Mouse (Mus musculus): ENCODE data around the gene Snx21. TPM values are rescaled to one million over a fixed set of nuclear protein-coding genes. Genes with fewer than 3 reads are reported as not detected.

Gene Snx21
- polyA plus RNA-seq, 1 experiment from 2014 or later, result 21.2 TPM

DNA sequence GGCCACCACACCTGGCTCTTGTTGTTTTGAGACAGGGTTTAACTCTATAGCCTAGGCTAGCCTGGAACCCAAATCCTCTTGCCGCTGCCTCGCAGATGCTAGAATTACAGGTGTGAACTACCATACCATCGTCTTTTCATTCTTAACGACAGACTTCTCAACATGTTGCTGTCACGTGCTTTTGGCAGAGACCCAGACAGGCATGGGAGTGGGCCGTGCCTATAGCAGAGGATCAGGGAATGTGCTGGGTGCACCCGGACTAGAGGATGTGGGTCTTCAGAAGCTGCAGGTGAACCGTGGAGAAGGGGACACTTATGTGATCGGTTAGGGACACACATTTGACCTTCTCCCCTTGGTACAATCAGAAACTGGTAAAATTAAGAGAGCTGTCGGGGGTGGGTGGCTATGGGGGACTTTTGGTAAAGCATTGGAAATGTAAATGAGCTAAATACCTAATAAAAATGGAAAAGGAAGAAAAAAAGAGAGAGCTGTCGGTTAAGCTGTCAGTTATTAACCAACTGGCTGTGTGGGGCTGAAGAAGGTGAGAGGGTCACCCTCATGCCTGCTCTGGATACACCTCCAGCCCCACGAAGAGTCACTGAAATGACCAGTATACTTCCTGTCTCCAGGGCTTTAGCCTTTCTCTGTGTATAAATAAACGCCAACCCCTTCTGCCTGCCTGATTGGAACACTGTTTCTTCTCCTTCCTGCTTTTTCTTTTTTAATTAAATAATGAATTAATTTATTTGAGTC, 14.8 kb downstream of the Snx21 start:
- no peak overlapping the region for H3K27ac ChIP-seq
- H3K36me3 ChIP-seq, result peaks cover 13% of the 10 kb centered on the region; the same call in 1 of the 2 replicates
- no peak overlapping the region for H3K9ac ChIP-seq
- H3K4me2 ChIP-seq (replicated peaks), result no peak overlapping the region
- H3K4me3 ChIP-seq (replicated peaks), result no peak overlapping the region
- WGBS, result 89% methylated on average over 13 of the region's 13 CpGs
- ATAC-seq, result no peak
- H3K27me3 ChIP-seq (replicated peaks), result no peaks in the 10 kb centered on the region
- peaks cover 12% of the 10 kb centered on the region for H3K4me1 ChIP-seq (replicated peaks)
- H3K9me3 ChIP-seq, result no peaks in the 10 kb centered on the region

DNA sequence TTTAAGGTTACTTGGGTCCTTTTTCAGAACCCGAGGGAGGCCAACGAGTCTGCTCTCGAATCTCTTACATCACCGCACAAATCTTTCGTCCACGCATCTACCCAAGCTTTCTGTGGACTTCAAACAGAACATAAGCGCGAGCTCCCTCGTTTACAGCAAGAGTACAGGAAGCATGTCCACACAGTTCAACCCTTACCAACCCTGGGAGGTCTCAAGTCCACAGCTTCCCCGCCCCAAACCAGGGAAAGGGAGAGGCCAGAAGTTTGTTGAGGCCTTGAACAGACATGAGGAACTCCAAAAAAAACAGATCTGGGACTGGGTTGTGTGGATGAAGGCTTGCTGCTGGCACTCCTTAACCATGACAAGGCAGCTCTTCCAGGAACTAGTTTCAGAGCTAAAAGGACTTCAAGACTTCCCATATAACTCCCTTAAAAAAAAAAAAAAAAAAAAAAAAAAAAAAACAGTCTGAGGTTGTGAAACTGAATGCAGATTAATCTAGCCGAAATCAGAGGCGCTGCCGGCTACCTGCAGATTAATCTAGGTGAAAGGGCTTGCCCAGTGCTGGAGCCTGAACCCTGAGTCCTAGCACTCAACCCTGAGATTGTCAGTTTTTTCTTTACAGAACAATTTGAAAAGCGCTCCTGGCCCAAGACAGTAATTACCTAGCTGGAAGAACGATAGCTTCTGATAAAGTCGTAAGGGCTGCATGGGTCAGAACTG, 17.7 kb downstream of the Snx21 start:
- 0 out of 2 replicates have a peak, but pooled peaks cover 4% of the 10 kb centered on the region for H3K36me3 ChIP-seq
- H3K27me3 ChIP-seq (replicated peaks), result no peaks in the 10 kb centered on the region
- peak overlapping the region; percentile 65 for H3K4me3 ChIP-seq (replicated peaks)
- peaks cover 15% of the 10 kb centered on the region for H3K4me1 ChIP-seq (replicated peaks)
- peak overlapping the region; percentile 23; the same call in 1 of the 2 replicates for H3K27ac ChIP-seq
- WGBS, result 81% methylated on average over 16 of the region's 16 CpGs
- H3K9ac ChIP-seq, result peak overlapping the region; percentile 76
- no peaks in the 10 kb centered on the region for H3K9me3 ChIP-seq
- ATAC-seq, result no peak
- peak overlapping the region; percentile 65 for H3K4me2 ChIP-seq (replicated peaks)

DNA sequence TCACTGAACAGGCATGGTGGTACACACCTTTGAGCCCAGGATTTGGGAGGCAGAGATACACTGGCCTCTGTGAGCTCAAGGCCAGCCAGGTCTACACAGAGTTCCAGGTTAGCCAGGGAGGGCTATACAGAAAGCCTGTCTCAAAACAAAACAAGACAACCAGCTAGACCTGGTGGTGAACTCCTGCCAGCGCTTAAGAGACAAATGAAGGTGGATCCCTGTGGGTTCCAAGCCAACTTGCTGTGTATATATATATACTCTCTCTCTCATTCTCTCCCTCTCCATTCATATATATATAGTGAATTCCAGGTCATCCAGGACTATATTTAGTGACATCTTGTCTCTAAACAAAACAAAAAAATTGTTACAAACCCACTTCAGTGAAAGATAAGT, 18.3 kb downstream of the Snx21 start:
- ATAC-seq, result no peak
- Histone ChIP-seq H3K4me1 (replicated peaks) (peaks cover 15% of the 10 kb centered on the region), H3K4me3 (replicated peaks) (peak overlapping the region; percentile 65), H3K27ac (peak overlapping the region; percentile 23; the same call in 1 of the 2 replicates), H3K4me2 (replicated peaks) (peak overlapping the region; percentile 65), H3K27me3 (replicated peaks) (no peaks in the 10 kb centered on the region), H3K9ac (peak overlapping the region; percentile 76), H3K9me3 (no peaks in the 10 kb centered on the region), H3K36me3 (0 out of 2 replicates have a peak, but pooled peaks cover 4% of the 10 kb centered on the region)
- 45% methylated on average over 1 of the region's 1 CpGs for WGBS

DNA sequence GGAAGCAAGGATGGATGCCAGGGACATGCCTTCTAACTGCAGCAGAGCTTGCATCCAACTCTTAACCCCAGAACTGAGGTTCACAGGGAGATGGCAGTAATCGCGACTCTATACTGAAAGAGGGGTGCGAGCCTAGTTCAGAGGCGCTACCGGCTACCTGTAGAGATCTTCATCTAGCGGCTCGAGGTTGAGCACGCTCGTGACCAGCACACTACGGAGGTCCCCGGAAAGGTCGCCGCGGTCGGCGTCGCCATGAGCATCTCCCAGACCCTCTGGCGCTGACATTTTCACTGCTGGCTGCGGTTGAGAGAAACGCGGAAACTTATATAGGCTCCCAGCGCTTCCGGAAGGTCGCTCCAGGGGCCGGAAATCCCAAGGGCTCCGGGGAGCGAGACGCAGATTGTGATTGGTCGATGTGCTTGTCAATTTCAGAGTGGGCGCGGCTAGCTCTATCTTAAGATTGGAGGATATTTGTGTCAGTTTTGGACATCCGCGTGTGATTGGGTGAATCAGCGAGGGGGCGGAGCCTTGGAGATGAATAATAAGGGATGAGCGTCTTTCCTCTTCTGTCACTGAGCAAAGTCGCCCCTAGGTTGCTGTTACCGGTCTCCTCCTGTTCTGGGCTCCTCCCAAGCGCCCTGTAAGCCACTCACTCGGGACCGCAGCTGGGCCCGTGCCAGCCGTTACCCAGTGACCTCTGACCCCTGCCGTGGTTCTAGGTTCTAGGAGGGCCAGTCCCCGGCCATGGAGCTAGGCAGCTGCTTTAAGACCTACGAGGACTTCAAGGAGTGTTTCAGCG, 19.1 kb downstream of the Snx21 start, which contains the start of the genes Acot8 and Zswim3:
Acot8 (minus strand) TSS at position 350 of the 799 bp plus-strand sequence.
Zswim3 (plus strand) TSS at position 566 of the 799 bp plus-strand sequence.
- Histone ChIP-seq H3K4me1 (replicated peaks) (peaks cover 15% of the 10 kb centered on the region), H3K27ac (peak within 1 kb of the TSS; percentile 83), H3K9ac (peak within 1 kb of the TSS; percentile 76), H3K9me3 (no peaks in the 10 kb centered on the region), H3K36me3 (0 out of 2 replicates have a peak, but pooled peaks cover 4% of the 10 kb centered on the region), H3K27me3 (replicated peaks) (no peaks in the 10 kb centered on the region), H3K4me3 (replicated peaks) (peak within 1 kb of the TSS; percentile 65), H3K4me2 (replicated peaks) (peak within 1 kb of the TSS; percentile 65)
- ATAC-seq, result peak; percentile 97
- WGBS, result under 1% methylated on average over 47 of the region's 47 CpGs

DNA sequence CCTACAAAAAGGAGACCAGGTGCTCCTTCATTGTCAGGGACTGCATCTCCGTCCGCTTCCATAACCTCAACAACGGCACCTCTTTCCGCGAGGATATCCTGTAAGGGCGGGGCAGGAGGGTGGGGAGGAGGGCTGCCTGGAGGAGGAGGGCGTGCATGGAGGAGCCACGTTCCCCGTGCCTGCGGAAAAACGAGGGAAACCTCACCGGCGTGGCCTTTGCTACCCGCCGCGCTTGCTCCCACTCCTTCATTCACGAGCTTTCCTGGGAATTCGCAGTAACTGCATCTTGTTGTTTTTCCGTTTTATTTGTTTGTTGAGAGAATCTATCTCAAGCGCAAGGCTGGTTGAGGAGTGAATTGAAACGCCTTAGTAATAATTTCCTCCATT, 19.7 kb downstream of the Snx21 start:
- H3K4me3 ChIP-seq (replicated peaks), result peak overlapping the region; percentile 65
- 0 out of 2 replicates have a peak, but pooled peaks cover 1% of the 10 kb centered on the region for H3K36me3 ChIP-seq
- H3K4me2 ChIP-seq (replicated peaks), result peak overlapping the region; percentile 65
- peaks cover 15% of the 10 kb centered on the region for H3K4me1 ChIP-seq (replicated peaks)
- WGBS, result under 1% methylated on average over 21 of the region's 21 CpGs
- H3K27me3 ChIP-seq (replicated peaks), result no peaks in the 10 kb centered on the region
- peak overlapping the region; percentile 83 for H3K27ac ChIP-seq
- peak; percentile 76 for ATAC-seq
- H3K9me3 ChIP-seq, result no peaks in the 10 kb centered on the region
- peak overlapping the region; percentile 70 for H3K9ac ChIP-seq

DNA sequence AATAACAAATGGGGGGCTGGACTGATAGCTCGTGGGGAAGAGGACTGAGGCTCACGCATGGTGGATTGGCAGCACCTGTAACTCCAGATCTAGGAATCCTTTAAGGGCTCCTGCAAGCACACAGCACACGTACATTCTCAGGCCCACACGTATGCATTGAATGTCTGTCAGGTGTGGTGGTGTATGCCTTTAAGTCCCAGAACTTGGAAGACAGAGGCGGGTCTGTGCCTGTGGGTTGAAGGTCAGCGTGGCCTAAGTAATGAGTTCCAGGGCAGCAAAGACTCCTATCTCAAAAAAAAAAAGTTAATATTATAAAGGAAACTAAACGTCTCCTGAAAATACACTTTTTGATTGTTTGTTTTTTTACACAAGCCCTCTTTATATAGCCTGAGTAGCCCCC, 21.0 kb downstream of the Snx21 start:
- H3K27me3 ChIP-seq (replicated peaks), result no peaks in the 10 kb centered on the region
- no peak overlapping the region for H3K9ac ChIP-seq
- ATAC-seq, result no peak

DNA sequence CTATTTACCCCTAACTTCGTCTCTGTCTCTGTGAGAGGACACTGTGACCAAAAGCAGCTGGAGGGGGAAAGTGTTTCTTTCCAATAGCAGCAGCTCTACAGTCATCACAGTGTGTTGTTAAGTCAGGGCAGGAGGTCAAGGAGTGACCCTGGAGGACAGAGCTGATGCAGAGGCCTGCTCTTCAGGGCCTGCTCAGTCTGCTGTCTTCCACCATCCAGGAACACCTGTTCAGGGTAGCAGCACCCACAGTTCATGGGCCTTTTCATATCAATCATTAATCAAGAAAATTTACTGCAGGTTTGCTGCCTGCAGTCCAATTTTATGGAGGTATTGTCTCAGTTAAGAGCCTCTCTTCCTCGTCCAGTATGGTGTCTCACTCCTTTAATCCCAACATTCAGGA, 27.9 kb downstream of the Snx21 start:
- H3K4me2 ChIP-seq (replicated peaks), result no peak overlapping the region
- H3K9ac ChIP-seq, result no peak overlapping the region
- no peak overlapping the region for H3K27ac ChIP-seq
- H3K4me1 ChIP-seq (replicated peaks), result peaks cover 9% of the 10 kb centered on the region
- H3K4me3 ChIP-seq (replicated peaks), result no peak overlapping the region
- no peaks in the 10 kb centered on the region for H3K27me3 ChIP-seq (replicated peaks)
- ATAC-seq, result peak; percentile 44; the same call in 1 of the 2 replicates
- H3K36me3 ChIP-seq, result no peaks in the 10 kb centered on the region
- WGBS, result 47% methylated on average over 2 of the region's 2 CpGs
- no peaks in the 10 kb centered on the region for H3K9me3 ChIP-seq

More for the DNA sequence above, 21.0 kb downstream of the Snx21 start:
- H3K4me3 ChIP-seq (replicated peaks), result no peak overlapping the region
- peaks cover 15% of the 10 kb centered on the region for H3K4me1 ChIP-seq (replicated peaks)
- H3K27ac ChIP-seq, result peak overlapping the region; percentile 18; the same call in 1 of the 2 replicates
- no peaks in the 10 kb centered on the region for H3K36me3 ChIP-seq
- H3K4me2 ChIP-seq (replicated peaks), result 0 out of 2 replicates have a peak overlapping the region, but pooled peaks have one; percentile 5
- no peaks in the 10 kb centered on the region for H3K9me3 ChIP-seq
- 62% methylated on average over 7 of the region's 7 CpGs for WGBS

DNA sequence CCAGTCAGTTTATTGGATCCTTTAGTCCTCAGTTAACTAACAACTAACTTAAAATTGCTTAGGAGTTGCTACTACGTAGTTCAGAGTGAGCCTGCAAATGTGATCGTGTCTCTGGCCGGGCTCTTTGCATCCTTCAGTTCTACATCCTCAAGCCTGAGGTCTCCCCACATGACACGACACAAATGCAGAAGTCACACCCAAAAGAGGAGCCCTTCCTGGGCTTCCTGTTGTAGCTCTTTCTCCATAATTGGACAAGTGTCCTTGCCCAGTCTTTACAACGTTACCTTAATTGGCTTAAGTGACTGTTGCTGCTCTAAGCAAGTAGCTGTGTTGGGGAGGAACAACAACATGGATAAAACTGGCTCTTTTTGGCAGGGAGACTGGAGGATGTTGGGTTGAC, 29.7 kb downstream of the Snx21 start:
- H3K4me2 ChIP-seq (replicated peaks), result no peak overlapping the region
- WGBS, result 86% methylated on average over 5 of the region's 5 CpGs
- H3K4me3 ChIP-seq (replicated peaks), result no peak overlapping the region
- H3K27ac ChIP-seq, result no peak overlapping the region
- H3K4me1 ChIP-seq (replicated peaks), result peaks cover 9% of the 10 kb centered on the region
- no peaks in the 10 kb centered on the region for H3K9me3 ChIP-seq
- no peak overlapping the region for H3K9ac ChIP-seq
- no peaks in the 10 kb centered on the region for H3K27me3 ChIP-seq (replicated peaks)
- H3K36me3 ChIP-seq, result no peaks in the 10 kb centered on the region
- no peak for ATAC-seq

DNA sequence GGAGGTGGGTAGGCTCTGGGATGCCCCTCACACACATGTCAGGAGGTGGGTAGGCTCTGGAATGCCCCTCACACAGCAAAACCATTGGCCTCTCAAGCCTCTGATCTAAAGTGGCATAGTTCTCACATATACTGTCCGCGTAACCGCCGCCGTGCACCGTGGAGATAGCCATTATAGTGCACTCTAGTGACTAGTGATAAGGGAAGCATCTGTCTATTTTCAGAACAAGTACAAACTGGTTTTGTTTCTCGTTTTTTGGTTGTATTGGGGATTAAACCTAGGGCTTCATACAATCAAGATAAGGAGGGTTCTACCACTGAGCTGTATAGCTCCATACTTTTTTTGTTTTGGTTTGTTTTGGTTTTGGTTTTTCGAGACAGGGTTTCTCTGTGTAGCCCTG, 30.2 kb downstream of the Snx21 start:
- no peak overlapping the region for H3K4me2 ChIP-seq (replicated peaks)
- H3K9me3 ChIP-seq, result no peaks in the 10 kb centered on the region
- peaks cover 9% of the 10 kb centered on the region for H3K4me1 ChIP-seq (replicated peaks)
- H3K9ac ChIP-seq, result no peak overlapping the region
- H3K36me3 ChIP-seq, result no peaks in the 10 kb centered on the region
- WGBS, result 89% methylated on average over 8 of the region's 8 CpGs
- no peak overlapping the region for H3K27ac ChIP-seq
- no peak overlapping the region for H3K4me3 ChIP-seq (replicated peaks)
- no peaks in the 10 kb centered on the region for H3K27me3 ChIP-seq (replicated peaks)
- no peak for ATAC-seq

DNA sequence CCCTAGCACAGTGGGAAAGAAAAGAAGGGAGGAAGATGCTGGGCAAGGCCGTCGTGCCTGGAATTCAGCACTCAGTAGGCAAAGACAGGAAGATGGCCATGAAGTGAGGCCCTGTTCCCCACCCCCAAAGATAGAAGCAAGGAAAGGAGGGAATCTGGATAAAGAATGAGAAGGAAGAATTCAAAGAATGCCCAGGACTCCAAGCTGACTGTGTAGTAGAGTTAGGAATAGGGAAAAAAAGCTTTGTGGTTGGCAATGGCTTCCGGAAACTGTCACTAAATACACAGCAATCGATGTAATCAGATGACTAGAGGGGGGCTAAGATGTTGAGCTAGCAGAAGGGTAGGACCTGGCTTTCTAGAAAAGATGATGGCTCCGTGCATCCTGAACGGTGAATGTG, 31.6 kb downstream of the Snx21 start:
- Histone ChIP-seq H3K4me2 (replicated peaks) (no peak overlapping the region), H3K9ac (no peak overlapping the region), H3K27ac (no peak overlapping the region), H3K9me3 (no peaks in the 10 kb centered on the region), H3K4me1 (replicated peaks) (peaks cover 9% of the 10 kb centered on the region), H3K4me3 (replicated peaks) (no peak overlapping the region), H3K27me3 (replicated peaks) (no peaks in the 10 kb centered on the region), H3K36me3 (no peaks in the 10 kb centered on the region)
- WGBS, result 70% methylated on average over 6 of the region's 6 CpGs
- ATAC-seq, result no peak

DNA sequence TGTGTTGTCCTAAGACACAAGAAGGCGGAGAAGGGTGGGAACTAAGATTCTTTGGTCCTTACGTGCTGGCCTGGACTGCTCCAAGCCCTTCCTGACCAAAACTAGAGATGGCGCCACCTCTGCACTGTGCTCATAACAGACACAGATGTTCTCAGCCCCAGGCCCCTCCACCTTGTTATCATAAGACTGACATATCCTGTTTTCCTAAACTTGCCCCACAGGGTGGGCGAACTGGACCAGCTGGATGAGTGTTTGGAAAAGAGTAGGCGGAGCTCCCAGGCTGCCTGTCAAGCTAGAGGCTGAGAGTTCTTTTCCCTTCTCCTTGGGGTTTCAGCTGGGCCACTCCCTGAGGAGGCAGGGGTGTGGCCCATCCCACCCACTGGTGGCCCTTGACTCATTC, 32.1 kb downstream of the Snx21 start:
- no peaks in the 10 kb centered on the region for H3K9me3 ChIP-seq
- no peak overlapping the region for H3K4me3 ChIP-seq (replicated peaks)
- no peak overlapping the region for H3K4me2 ChIP-seq (replicated peaks)
- no peak; the same call in 1 of the 2 replicates for ATAC-seq
- peaks cover 9% of the 10 kb centered on the region for H3K4me1 ChIP-seq (replicated peaks)
- no peaks in the 10 kb centered on the region for H3K36me3 ChIP-seq
- no peaks in the 10 kb centered on the region for H3K27me3 ChIP-seq (replicated peaks)
- H3K9ac ChIP-seq, result no peak overlapping the region
- no peak overlapping the region for H3K27ac ChIP-seq
- 54% methylated on average over 5 of the region's 5 CpGs for WGBS

DNA sequence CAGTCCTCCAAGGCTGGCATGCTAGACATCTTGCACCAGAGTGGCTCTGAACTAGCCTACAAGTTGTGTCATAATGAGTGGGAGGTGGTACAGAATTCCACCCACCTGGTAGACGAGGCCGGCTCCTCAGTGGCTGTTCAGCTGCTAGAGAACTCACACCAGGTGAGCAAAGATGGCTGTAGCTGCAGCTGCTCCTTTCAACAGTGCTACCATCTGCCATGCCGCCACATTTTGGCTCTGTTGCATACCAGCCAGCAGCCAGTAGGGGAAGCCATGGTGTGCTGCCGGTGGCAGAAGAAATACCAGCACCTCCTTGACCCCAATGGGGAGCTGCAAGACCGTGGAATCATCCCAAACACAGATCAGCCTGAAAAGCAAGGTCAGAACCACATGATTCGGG, 35.4 kb downstream of the Snx21 start:
- H3K27ac ChIP-seq, result no peak overlapping the region
- peaks cover 16% of the 10 kb centered on the region for H3K4me1 ChIP-seq (replicated peaks)
- H3K4me2 ChIP-seq (replicated peaks), result no peak overlapping the region
- H3K9me3 ChIP-seq, result no peaks in the 10 kb centered on the region
- H3K36me3 ChIP-seq, result peaks cover 7% of the 10 kb centered on the region
- H3K9ac ChIP-seq, result no peak overlapping the region
- no peaks in the 10 kb centered on the region for H3K27me3 ChIP-seq (replicated peaks)
- no peak overlapping the region for H3K4me3 ChIP-seq (replicated peaks)
- WGBS, result 81% methylated on average over 6 of the region's 6 CpGs
- ATAC-seq, result no peak

Measured in intestine, embryonic 15.5 days (tissue).